Mouse (Mus musculus) urinary bladder, postnatal 10 days (tissue): Measurements from ENCODE around the gene Pagr1a.

Experiments
- DNase-seq: peaks from one replicate; pipeline ENCODE4 v3.0.0; 2022; ENCODE audit warnings: low spot score

The Pagr1a gene

GRCm38 (mm10) chr7:127003620-127004019 is 13.5 kb downstream of the Pagr1a start:
- no peak for DNase-seq

- no peak for DNase-seq
Observed at GRCm38 (mm10) chr7:126999568-126999967, 17.6 kb downstream of the Pagr1a start.

GRCm38 (mm10) chr7:126996449-126996848 is 20.7 kb downstream of the Pagr1a start:
- no peak for DNase-seq

GRCm38 (mm10) chr7:126988816-126989215 is 28.3 kb downstream of the Pagr1a start:
- no peak for DNase-seq

- no peak for DNase-seq
Observed at GRCm38 (mm10) chr7:126986319-126986718, 30.8 kb downstream of the Pagr1a start.

GRCm38 (mm10) chr7:126984667-126985444 is 32.3 kb downstream of the Pagr1a start:
- no peak for DNase-seq

GRCm38 (mm10) chr7:126983113-126983512 is 34.0 kb downstream of the Pagr1a start:
- no peak for DNase-seq

GRCm38 (mm10) chr7:126982054-126982453 is 35.1 kb downstream of the Pagr1a start:
- no peak for DNase-seq

GRCm38 (mm10) chr7:126981601-126982000 is 35.6 kb downstream of the Pagr1a start:
- no peak for DNase-seq

- DNase-seq, result no peak
Observed at GRCm38 (mm10) chr7:126978841-126979240, 38.3 kb downstream of the Pagr1a start.

GRCm38 (mm10) chr7:126976878-126977459 is 40.2 kb downstream of the Pagr1a start:
- DNase-seq, result no peak

- DNase-seq, result peak; percentile 88
Observed at GRCm38 (mm10) chr7:126975950-126976866, 40.9 kb downstream of the Pagr1a start, which contains the start of gene Cdiptos. Cdiptos (minus strand) TSS chr7:126976098.

GRCm38 (mm10) chr7:126975893-126975949 is 41.4 kb downstream of the Pagr1a start, which contains the start of gene Cdipt:
Cdipt (plus strand) TSS chr7:126975914.
- DNase-seq, result no peak

GRCm38 (mm10) chr7:126975493-126975892 is 41.7 kb downstream of the Pagr1a start:
- no peak for DNase-seq

- DNase-seq, result no peak
Observed at GRCm38 (mm10) chr7:126967361-126967760, 49.8 kb downstream of the Pagr1a start.

- DNase-seq, result no peak
Observed at GRCm38 (mm10) chr7:126965568-126965967, 51.6 kb downstream of the Pagr1a start.
